Mouse (Mus musculus) intestine, postnatal 0 days (tissue): Measurements from ENCODE around the gene Zfp280b. TPM values are rescaled to one million over a fixed set of nuclear protein-coding genes. Genes with fewer than 3 reads are reported as not detected.
A peak's percentile ranks its signal among the peaks of the same experiment; 100 is the strongest.

Experiments used
- ATAC-seq: fragments of 200-750 bp; cut with Nextera tagmentation; 2 replicates; pipeline ENCODE4 v1.8.0; 2017; ENCODE audit warnings: mild to moderate bottlenecking, moderate TSS enrichment, moderate library complexity
- H3K27ac ChIP-seq: fragments of 300-500 bp; sonication (generic); 2 replicates; pipeline ENCODE4 v1.5.1; 2014; ENCODE audit warnings: mild to moderate bottlenecking, low read depth, low read length, moderate library complexity
- H3K27me3 ChIP-seq: fragments of 300-500 bp; sonication (generic); replicated peaks from 2 replicates; pipeline ENCODE4 v1.6.1; 2014; ENCODE audit warnings: low read length, mixed read lengths; ENCODE audit not compliant: control insufficient read depth, insufficient read depth
- H3K36me3 ChIP-seq: fragments of 300-500 bp; sonication (generic); 2 replicates; pipeline ENCODE4 v1.6.1; 2014; ENCODE audit warnings: mild to moderate bottlenecking, moderate library complexity; ENCODE audit not compliant: control insufficient read depth, insufficient read depth
- H3K4me1 ChIP-seq: fragments of 300-500 bp; sonication (generic); replicated peaks from 2 replicates; pipeline ENCODE4 v1.6.1; 2014; ENCODE audit warnings: antibody characterized with exemption, low read length, mixed read lengths; ENCODE audit not compliant: control insufficient read depth, insufficient read depth
- H3K4me2 ChIP-seq: fragments of 300-500 bp; sonication (generic); replicated peaks from 2 replicates; pipeline ENCODE4 v1.6.1; 2014; ENCODE audit warnings: low read depth, mild to moderate bottlenecking, moderate library complexity
- H3K4me3 ChIP-seq: fragments of 300-500 bp; sonication (generic); 2 replicates; pipeline ENCODE4 v1.5.1; 2014; ENCODE audit warnings: low read depth, low read length
- H3K9ac ChIP-seq: fragments of 300-500 bp; sonication (generic); 2 replicates; pipeline ENCODE4 v1.6.1; 2014; ENCODE audit warnings: mild to moderate bottlenecking, low read depth, low read length
- H3K9me3 ChIP-seq: fragments of 300-500 bp; sonication (generic); 2 replicates; pipeline ENCODE4 v1.6.1; 2016; ENCODE audit warnings: mixed run types; ENCODE audit not compliant: control insufficient read depth
- CTCF ChIP-seq: sonication (generic); IDR thresholded peaks from 2 replicates; pipeline ENCODE4 v1.5.1; 2016; ENCODE audit warnings: low read depth, mild to moderate bottlenecking, control low read depth, antibody characterized with exemption, moderate library complexity
- WGBS: fragments of 180-500 bp; shearing (Covaris S2); extraction: QIAGEN DNeasy Blood & Tissue Kit; methylation state at CpG from one replicate; pipeline ENCODE4 v1.1.7; 2014; 5-methylcytosine and 5-hydroxymethylcytosine counted together
- polyA plus RNA-seq: library from polyadenylated mRNA; unstranded; fragments of >200 nt; fragmentation: Nextera tagmentation; extraction: Ambion mirVana; gene quantifications from 2 replicates; pipeline ENCODE4 v1.2.1, GENCODE M21; 2015

The Zfp280b gene
- polyA plus RNA-seq, 1 experiment from 2014 or later = 7.4 TPM

DNA sequence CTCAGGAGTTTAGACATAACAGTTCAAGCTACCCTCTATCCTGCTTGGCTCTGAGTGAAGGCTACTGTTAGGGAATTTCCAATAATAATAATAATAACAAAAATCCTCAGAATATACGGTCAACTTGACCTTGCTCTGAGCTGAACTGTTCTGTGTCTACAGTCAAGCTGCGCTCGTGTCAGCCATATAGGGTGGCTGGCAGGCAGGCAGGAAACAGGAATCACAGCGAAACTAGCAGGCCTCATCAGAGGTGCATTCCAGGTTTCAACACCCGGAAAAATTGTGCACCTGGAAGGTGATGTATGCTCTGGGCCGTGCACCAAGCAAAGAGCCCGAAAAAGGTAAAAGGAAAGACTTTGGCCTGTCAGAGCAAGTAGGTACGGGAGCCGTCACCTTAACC is 4.1 kb upstream of the Zfp280b start:
- no peak overlapping the region for H3K4me2 ChIP-seq
- no peaks in the 10 kb centered on the region for H3K36me3 ChIP-seq
- H3K27me3 ChIP-seq = no peaks in the 10 kb centered on the region
- peaks cover 4% of the 10 kb centered on the region; the same call in 1 of the 2 replicates for H3K4me1 ChIP-seq
- no peak overlapping the region for H3K9ac ChIP-seq
- no peak for TF ChIP-seq CTCF
- H3K4me3 ChIP-seq = no peak overlapping the region
- H3K27ac ChIP-seq = no peak overlapping the region
- 0 out of 2 replicates have a peak, but pooled peaks cover 2% of the 10 kb centered on the region for H3K9me3 ChIP-seq
- no peak for ATAC-seq
- WGBS = 65% methylated on average over 9 of the region's 9 CpGs

DNA sequence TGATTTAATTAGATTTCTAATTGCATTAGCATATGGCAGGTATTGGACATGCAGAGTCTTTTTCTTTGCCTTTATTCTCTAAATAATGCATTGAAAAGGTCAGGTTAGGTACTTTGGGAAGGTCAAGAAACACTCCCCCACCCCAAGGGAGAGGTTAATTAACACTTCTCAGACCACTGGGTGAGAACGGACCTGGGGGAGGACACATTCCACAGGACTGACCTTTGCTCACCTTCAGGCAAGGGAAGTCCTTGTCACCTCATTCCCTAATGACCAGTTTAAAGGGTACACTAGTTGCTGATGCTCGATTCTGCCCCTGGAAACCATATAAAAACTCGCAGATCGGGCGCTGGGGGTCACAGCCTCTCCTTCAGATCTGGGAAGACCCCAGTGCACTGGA is 3.2 kb upstream of the Zfp280b start:
- TF ChIP-seq CTCF = no peak
- Histone ChIP-seq H3K27me3 (no peaks in the 10 kb centered on the region), H3K4me1 (peaks cover 4% of the 10 kb centered on the region; the same call in 1 of the 2 replicates), H3K27ac (no peak overlapping the region), H3K36me3 (no peaks in the 10 kb centered on the region), H3K4me3 (no peak overlapping the region), H3K9ac (no peak overlapping the region), H3K4me2 (no peak overlapping the region), H3K9me3 (0 out of 2 replicates have a peak, but pooled peaks cover 2% of the 10 kb centered on the region)
- 76% methylated on average over 5 of the region's 5 CpGs for WGBS
- ATAC-seq = no peak

DNA sequence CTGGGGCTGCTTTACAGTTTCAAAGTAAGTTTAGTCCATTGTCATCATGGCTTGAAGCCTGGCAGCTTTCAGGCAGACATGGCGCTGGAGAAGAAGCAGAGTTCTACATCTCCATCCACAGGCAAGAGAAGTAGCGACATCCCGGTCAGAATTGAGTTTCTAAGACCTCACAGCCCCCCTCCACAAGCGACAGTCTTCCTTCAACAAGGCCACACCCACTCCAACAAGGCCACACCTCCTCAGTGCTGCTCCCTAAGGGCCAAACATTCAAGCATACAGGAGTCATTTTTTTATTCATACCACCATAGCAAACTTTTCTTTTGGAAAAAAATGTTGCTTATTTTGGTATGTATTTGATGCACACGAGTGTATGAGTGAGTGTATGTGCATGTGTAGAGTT is 2.0 kb upstream of the Zfp280b start:
- H3K9ac ChIP-seq = no peak overlapping the region

DNA sequence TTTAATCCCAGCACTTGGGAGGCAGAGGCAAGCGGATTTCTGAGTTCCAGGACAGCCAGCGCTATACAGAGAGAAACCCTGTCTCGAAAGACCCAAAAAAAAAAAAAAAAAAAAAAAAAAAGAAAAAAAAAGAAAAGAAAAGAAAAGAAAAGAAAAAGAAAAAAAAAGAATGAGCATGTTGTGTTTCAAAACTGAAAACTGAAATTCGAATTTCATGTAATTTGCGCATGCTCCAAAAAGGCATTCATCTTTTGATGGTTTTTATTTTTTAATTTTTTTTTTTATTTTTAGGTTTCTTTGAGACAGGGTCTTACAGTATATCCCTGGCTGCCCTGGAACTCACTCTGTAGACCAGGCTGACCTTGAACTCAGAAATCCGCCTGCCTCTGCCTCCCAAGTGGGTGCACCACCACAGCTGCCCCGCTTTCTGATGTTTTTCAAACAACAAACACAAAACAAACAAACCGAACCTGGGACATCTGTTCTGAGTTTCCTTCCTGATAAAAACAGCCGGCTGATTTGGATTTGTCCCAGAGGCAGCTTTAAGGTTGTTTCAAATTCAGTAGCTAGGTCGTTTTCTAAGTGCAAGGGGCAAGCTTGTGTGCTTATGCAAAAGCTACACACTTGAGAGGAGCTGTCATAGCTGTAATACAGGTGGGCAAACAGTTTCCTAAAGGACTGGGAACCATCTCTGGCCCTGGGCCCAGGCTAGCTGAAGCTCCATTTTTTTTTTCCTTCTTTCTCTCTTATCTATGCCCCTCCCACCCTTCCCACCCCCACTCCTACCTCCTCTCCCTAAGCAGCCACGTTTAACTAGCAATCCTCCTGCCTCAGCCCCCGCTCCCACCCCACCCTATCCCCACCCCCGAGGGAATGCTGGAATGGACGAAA is 694 bp upstream of the Zfp280b start:
- 49% methylated on average over 14 of the region's 14 CpGs for WGBS
- Histone ChIP-seq H3K9ac (peak overlapping the region; percentile 62; the same call in 1 of the 2 replicates), H3K27ac (no peak overlapping the region; the same call in 1 of the 2 replicates), H3K4me1 (peaks cover 4% of the 10 kb centered on the region; the same call in 1 of the 2 replicates), H3K4me3 (peak overlapping the region; percentile 59), H3K4me2 (peak overlapping the region; percentile 86), H3K27me3 (no peaks in the 10 kb centered on the region), H3K9me3 (no peaks in the 10 kb centered on the region), H3K36me3 (peaks cover 1% of the 10 kb centered on the region)
- ATAC-seq = peak; percentile 66
- TF ChIP-seq CTCF = no peak

More for the DNA sequence above, 2.0 kb upstream of the Zfp280b start:
- no peaks in the 10 kb centered on the region for H3K36me3 ChIP-seq
- TF ChIP-seq CTCF = 0 out of 2 replicates have a peak, but pooled peaks have one; percentile 16
- H3K9me3 ChIP-seq = no peaks in the 10 kb centered on the region
- no peak overlapping the region for H3K4me2 ChIP-seq
- no peaks in the 10 kb centered on the region for H3K27me3 ChIP-seq
- H3K4me3 ChIP-seq = no peak overlapping the region
- H3K4me1 ChIP-seq = peaks cover 4% of the 10 kb centered on the region; the same call in 1 of the 2 replicates
- no peak for ATAC-seq
- no peak overlapping the region for H3K27ac ChIP-seq
- 72% methylated on average over 5 of the region's 5 CpGs for WGBS

DNA sequence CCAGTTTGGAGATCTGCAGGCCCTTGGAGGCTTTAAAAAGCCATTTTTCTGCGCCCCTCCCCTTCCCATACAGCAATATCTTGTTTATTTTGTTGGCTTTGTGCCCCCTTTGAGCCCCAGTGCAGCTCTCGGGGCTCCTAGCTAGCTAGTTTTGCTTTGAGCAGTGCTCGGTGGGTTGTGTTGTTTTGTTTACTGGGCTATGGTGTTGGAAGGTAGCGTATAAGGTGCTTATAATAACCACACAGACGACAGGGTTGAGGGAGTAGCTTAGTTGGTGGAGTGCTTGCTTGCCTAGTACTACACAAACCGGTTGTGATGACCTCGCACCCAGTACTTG is 637 bp downstream of the Zfp280b start:
- Histone ChIP-seq H3K4me2 (peak overlapping the region; percentile 86), H3K9ac (peak overlapping the region; percentile 62), H3K27ac (no peak overlapping the region; the same call in 1 of the 2 replicates), H3K4me3 (peak overlapping the region; percentile 59), H3K27me3 (no peaks in the 10 kb centered on the region), H3K9me3 (no peaks in the 10 kb centered on the region), H3K36me3 (peaks cover 12% of the 10 kb centered on the region), H3K4me1 (peaks cover 4% of the 10 kb centered on the region; the same call in 1 of the 2 replicates)
- no peak for TF ChIP-seq CTCF
- no peak for ATAC-seq
- WGBS = 8% methylated on average over 7 of the region's 7 CpGs

DNA sequence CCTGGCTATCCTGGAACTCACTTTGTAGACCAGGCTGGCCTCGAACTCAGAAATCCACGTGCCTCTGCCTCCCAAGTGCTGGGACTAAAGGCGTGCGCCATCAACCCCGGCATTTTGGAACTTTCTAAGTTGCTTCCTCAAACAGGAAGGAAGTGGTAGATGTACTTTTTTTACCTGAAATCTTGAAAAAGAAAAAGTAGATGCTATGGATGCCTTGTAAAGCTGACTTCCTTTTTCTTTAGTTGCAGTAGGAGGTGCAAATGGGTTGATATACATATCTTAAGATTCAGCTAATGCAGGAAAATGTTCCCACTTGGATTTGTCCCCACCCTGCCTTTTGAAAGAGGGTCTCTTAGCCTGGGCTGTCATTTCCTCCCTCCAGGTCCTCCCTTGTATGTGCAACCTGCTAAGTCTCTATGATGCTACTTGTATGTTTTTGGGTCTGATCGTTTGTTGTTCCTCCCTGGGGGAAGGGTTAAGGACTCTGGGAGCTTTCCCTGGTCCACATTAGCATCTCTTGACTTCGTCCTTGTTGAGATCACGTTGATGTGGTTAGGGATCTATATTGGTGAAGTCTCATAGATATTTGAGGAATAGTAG is 1.7 kb downstream of the Zfp280b start:
- no peaks in the 10 kb centered on the region for H3K27me3 ChIP-seq
- no peaks in the 10 kb centered on the region for H3K9me3 ChIP-seq
- WGBS = 89% methylated on average over 8 of the region's 8 CpGs
- H3K4me3 ChIP-seq = no peak overlapping the region
- no peak for ATAC-seq
- peaks cover 4% of the 10 kb centered on the region; the same call in 1 of the 2 replicates for H3K4me1 ChIP-seq
- H3K27ac ChIP-seq = no peak overlapping the region
- peaks cover 22% of the 10 kb centered on the region for H3K36me3 ChIP-seq
- H3K9ac ChIP-seq = no peak overlapping the region
- no peak overlapping the region for H3K4me2 ChIP-seq
- no peak for TF ChIP-seq CTCF
